Mouse (Mus musculus) embryonic facial prominence, embryonic 15.5 days (tissue): ENCODE results near the gene Hsd17b2. TPM values are rescaled to one million over a fixed set of nuclear protein-coding genes. Genes with fewer than 3 reads are reported as not detected.

Experiments used
- ATAC-seq: fragments of 200-750 bp; cut with Nextera tagmentation; 2 replicates; pipeline ENCODE4 v1.8.0; 2017; ENCODE audit warnings: low read depth, moderate TSS enrichment; ENCODE audit not compliant: insufficient number of reproducible peaks, low FRiP score, low TSS enrichment
- H3K27ac ChIP-seq: fragments of 300-500 bp; sonication (generic); replicated peaks from 2 replicates; pipeline ENCODE4 v1.5.1; 2015; ENCODE audit warnings: mild to moderate bottlenecking, inconsistent platforms
- H3K27me3 ChIP-seq: fragments of 300-500 bp; sonication (generic); 2 replicates; pipeline ENCODE4 v1.6.1; 2015; ENCODE audit warnings: inconsistent platforms
- H3K36me3 ChIP-seq: fragments of 300-500 bp; sonication (generic); 2 replicates; pipeline ENCODE4 v1.6.1; 2015; ENCODE audit warnings: mild to moderate bottlenecking, inconsistent platforms
- H3K4me1 ChIP-seq: fragments of 300-500 bp; sonication (generic); 2 replicates; pipeline ENCODE4 v1.6.1; 2015; ENCODE audit warnings: inconsistent platforms
- H3K4me2 ChIP-seq: fragments of 300-500 bp; sonication (generic); replicated peaks from 2 replicates; pipeline ENCODE4 v1.6.1; 2015; ENCODE audit warnings: mild to moderate bottlenecking, inconsistent platforms
- H3K4me3 ChIP-seq: fragments of 300-500 bp; sonication (generic); replicated peaks from 2 replicates; pipeline ENCODE4 v1.5.1; 2015; ENCODE audit warnings: mild to moderate bottlenecking, inconsistent platforms
- H3K9ac ChIP-seq: fragments of 300-500 bp; sonication (generic); 2 replicates; pipeline ENCODE4 v1.6.1; 2015; ENCODE audit warnings: inconsistent platforms
- H3K9me3 ChIP-seq: fragments of 300-500 bp; sonication (generic); replicated peaks from 2 replicates; pipeline ENCODE4 v1.6.1; 2016; ENCODE audit warnings: inconsistent platforms
- WGBS: fragments of 180-500 bp; shearing (Covaris S2); methylation state at CpG from one replicate; pipeline ENCODE4 v1.1.7; 2015; 5-methylcytosine and 5-hydroxymethylcytosine counted together
- polyA plus RNA-seq: library from polyadenylated mRNA; unstranded; fragments of >200 nt; fragmentation: Nextera tagmentation; extraction: Ambion mirVana; gene quantifications from 2 replicates; pipeline ENCODE4 v1.2.1, GENCODE M21; 2015

Hsd17b2 gene
- polyA plus RNA-seq, 1 experiment from 2014 or later, result 6.6 TPM

DNA sequence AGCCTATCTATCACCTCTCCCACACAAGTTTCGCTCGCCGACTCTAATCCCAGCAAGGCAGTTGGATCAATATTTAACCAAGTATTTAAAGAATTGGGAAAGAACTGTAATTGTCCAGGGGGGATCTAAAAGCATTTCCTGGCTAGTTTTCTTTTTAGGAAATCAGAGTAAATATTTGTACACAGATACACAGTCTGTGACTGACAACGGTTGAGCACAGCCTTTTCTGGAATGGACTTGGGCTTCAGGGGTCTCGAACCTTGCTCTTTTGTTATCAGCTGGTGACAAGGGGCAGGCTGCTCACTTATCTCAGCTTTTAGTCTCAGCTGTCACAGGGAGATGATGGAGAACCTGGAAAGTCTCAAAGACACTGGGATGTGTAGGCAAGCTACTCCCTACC is 44.9 kb downstream of the Hsd17b2 start:
- no peak overlapping the region for H3K4me3 ChIP-seq
- 90% methylated on average over 5 of the region's 5 CpGs for WGBS
- H3K9ac ChIP-seq, result no peak overlapping the region
- no peaks in the 10 kb centered on the region for H3K27me3 ChIP-seq
- H3K36me3 ChIP-seq, result no peaks in the 10 kb centered on the region
- no peak overlapping the region for H3K4me2 ChIP-seq
- no peak for ATAC-seq
- no peak overlapping the region for H3K27ac ChIP-seq
- H3K4me1 ChIP-seq, result peaks cover 4% of the 10 kb centered on the region; the same call in 1 of the 2 replicates
- no peaks in the 10 kb centered on the region for H3K9me3 ChIP-seq

DNA sequence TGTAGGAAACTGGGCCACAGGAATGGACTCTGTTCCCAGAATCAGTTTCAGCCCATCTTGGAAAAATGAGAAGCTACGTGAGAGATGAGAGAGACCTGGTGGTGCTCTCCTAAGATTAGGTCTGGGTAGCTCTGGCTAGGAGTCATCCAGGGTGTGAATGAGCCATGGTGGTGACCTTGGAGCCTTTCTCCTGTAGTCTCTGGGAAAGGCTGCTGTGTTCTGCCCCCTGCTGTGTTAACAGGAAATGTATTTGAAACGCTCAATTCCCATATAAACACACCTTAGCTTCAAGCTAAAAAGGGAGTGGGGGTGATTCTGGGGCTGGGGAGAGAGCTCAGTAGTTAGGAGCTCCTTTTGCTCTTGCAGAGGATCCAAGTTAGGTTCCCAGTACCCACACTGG is 45.7 kb downstream of the Hsd17b2 start:
- Histone ChIP-seq H3K4me3 (no peak overlapping the region), H3K4me2 (no peak overlapping the region), H3K27me3 (no peaks in the 10 kb centered on the region), H3K9ac (no peak overlapping the region), H3K9me3 (no peaks in the 10 kb centered on the region), H3K4me1 (peaks cover 4% of the 10 kb centered on the region; the same call in 1 of the 2 replicates), H3K36me3 (no peaks in the 10 kb centered on the region), H3K27ac (no peak overlapping the region)
- ATAC-seq, result no peak
- WGBS, result 31% methylated on average over 2 of the region's 2 CpGs

- no peak for ATAC-seq
- Histone ChIP-seq H3K4me2 (no peak overlapping the region), H3K9me3 (no peaks in the 10 kb centered on the region), H3K9ac (no peak overlapping the region), H3K36me3 (no peaks in the 10 kb centered on the region), H3K4me3 (no peak overlapping the region), H3K4me1 (no peaks in the 10 kb centered on the region), H3K27ac (no peak overlapping the region), H3K27me3 (no peaks in the 10 kb centered on the region)
- WGBS, result 81% methylated on average over 9 of the region's 9 CpGs
These were observed 46.4 kb downstream of the Hsd17b2 start for GRCm38 (mm10) chr8:117747886-117748730.

DNA sequence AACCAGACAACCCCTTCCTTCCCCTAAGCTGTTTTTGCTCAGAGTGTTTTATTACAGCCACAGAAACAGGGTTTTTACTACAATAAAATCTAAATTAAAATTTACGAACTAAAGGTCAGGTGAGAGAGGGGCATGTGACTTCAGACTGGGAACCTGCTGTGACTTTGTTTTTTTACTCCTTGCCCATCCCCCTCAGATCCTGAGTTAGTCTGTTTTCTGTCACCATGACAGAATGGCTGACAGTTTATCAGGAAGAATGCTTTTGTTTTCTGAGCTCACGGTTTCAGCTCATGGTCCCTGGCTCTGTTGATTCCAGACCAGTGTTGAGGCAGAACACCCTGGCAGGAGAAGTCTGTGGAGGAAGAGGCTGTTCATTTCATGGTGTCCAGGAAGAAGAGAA is 47.7 kb downstream of the Hsd17b2 start:
- Histone ChIP-seq H3K9me3 (no peaks in the 10 kb centered on the region), H3K27me3 (no peaks in the 10 kb centered on the region), H3K4me1 (no peaks in the 10 kb centered on the region), H3K4me2 (no peak overlapping the region), H3K9ac (no peak overlapping the region), H3K27ac (no peak overlapping the region), H3K4me3 (no peak overlapping the region), H3K36me3 (no peaks in the 10 kb centered on the region)
- ATAC-seq, result no peak
- WGBS, result 56% methylated on average over 2 of the region's 2 CpGs

DNA sequence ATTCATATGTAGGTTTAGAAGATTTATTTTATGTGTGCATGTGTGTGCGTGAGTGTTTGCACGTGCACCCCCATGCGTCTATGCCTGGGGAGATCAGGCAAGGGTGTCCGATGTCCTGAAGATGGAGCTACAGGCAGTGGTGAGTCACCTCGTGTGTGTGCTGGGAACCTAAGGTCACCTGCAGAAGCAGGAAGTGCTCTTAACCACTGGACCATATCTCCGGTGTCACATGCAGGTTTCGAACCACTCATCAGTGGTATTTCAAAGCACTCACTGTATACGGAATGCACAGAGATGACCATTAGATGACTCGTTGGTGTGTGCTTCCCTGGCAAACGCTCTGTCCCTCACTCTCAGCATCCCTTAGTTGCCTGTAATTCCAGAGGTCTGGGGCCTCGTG is 56.2 kb downstream of the Hsd17b2 start:
- H3K4me1 ChIP-seq, result no peaks in the 10 kb centered on the region

DNA sequence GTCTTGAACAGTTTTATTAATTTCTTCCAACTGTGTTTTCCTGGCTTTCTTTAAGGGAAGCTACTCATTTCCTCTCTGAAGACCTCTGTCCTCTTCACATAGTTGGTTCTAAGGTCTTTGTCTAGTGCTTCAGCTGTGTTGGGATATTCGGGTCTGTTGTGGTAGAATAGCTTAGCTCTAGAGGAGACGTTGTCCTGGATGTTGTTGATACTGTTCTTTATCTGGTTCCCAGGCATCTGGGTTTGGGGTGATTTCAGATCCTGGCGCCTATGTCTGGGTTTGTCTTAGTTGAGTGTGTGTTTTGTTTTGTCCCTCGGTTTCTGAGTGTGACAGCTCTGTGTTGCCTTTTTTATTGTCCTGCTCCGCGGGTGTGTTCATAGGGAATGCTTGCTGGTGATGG is 61.1 kb downstream of the Hsd17b2 start:
- no peaks in the 10 kb centered on the region for H3K9me3 ChIP-seq
- H3K27ac ChIP-seq, result no peak overlapping the region
- H3K9ac ChIP-seq, result no peak overlapping the region
- H3K4me2 ChIP-seq, result no peak overlapping the region
- H3K4me1 ChIP-seq, result no peaks in the 10 kb centered on the region
- no peaks in the 10 kb centered on the region for H3K27me3 ChIP-seq
- WGBS, result 93% methylated on average over 6 of the region's 6 CpGs
- no peak overlapping the region for H3K4me3 ChIP-seq
- H3K36me3 ChIP-seq, result no peaks in the 10 kb centered on the region
- ATAC-seq, result no peak

More for the DNA sequence above, 56.2 kb downstream of the Hsd17b2 start:
- H3K27ac ChIP-seq, result no peak overlapping the region
- ATAC-seq, result no peak
- no peak overlapping the region for H3K9ac ChIP-seq
- no peaks in the 10 kb centered on the region for H3K9me3 ChIP-seq
- no peaks in the 10 kb centered on the region for H3K36me3 ChIP-seq
- H3K4me3 ChIP-seq, result no peak overlapping the region
- no peak overlapping the region for H3K4me2 ChIP-seq
- 79% methylated on average over 11 of the region's 11 CpGs for WGBS
- no peaks in the 10 kb centered on the region for H3K27me3 ChIP-seq

GRCm38 (mm10) chr8:117764625-117765024 is 62.9 kb downstream of the Hsd17b2 start:
- no peak overlapping the region for H3K4me3 ChIP-seq
- 0 out of 2 replicates have a peak, but pooled peaks have one; percentile 7 for ATAC-seq
- H3K27me3 ChIP-seq, result no peaks in the 10 kb centered on the region
- no peaks in the 10 kb centered on the region for H3K36me3 ChIP-seq
- H3K4me2 ChIP-seq, result no peak overlapping the region
- H3K4me1 ChIP-seq, result no peaks in the 10 kb centered on the region
- H3K9ac ChIP-seq, result no peak overlapping the region
- H3K9me3 ChIP-seq, result no peaks in the 10 kb centered on the region
- 64% methylated on average over 4 of the region's 4 CpGs for WGBS
- no peak overlapping the region for H3K27ac ChIP-seq

DNA sequence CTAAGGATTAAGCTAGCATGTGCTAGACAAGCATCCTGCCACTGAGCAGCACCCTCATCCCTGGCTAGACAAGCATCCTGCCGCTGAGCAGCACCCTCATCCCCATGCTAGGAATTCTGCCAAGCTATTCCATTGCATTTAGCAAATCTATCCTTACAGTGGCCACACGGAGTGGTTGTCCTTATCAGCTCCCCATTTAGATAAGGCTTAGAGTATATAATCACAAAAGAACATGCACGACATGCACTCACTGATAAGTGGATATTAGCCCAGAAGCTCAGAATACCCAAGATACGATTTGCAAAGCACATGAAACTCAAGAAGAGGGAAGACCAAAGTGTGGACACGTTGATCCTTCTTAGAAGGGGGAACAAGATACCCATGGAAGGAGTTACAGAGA is 64.2 kb downstream of the Hsd17b2 start:
- Histone ChIP-seq H3K4me3 (no peak overlapping the region), H3K27ac (no peak overlapping the region), H3K4me2 (no peak overlapping the region), H3K9ac (no peak overlapping the region), H3K9me3 (no peaks in the 10 kb centered on the region), H3K36me3 (no peaks in the 10 kb centered on the region), H3K27me3 (no peaks in the 10 kb centered on the region), H3K4me1 (no peaks in the 10 kb centered on the region)
- no peak for ATAC-seq
- WGBS, result 71% methylated on average over 5 of the region's 5 CpGs

GRCm38 (mm10) chr8:117768971-117769370 is 67.3 kb downstream of the Hsd17b2 start:
- H3K4me2 ChIP-seq, result no peak overlapping the region
- no peak overlapping the region for H3K4me3 ChIP-seq
- WGBS, result 60% methylated on average over 7 of the region's 7 CpGs
- no peak for ATAC-seq
- no peak overlapping the region for H3K9ac ChIP-seq
- no peaks in the 10 kb centered on the region for H3K27me3 ChIP-seq
- H3K4me1 ChIP-seq, result no peaks in the 10 kb centered on the region
- H3K27ac ChIP-seq, result no peak overlapping the region
- no peaks in the 10 kb centered on the region for H3K36me3 ChIP-seq
- no peaks in the 10 kb centered on the region for H3K9me3 ChIP-seq

DNA sequence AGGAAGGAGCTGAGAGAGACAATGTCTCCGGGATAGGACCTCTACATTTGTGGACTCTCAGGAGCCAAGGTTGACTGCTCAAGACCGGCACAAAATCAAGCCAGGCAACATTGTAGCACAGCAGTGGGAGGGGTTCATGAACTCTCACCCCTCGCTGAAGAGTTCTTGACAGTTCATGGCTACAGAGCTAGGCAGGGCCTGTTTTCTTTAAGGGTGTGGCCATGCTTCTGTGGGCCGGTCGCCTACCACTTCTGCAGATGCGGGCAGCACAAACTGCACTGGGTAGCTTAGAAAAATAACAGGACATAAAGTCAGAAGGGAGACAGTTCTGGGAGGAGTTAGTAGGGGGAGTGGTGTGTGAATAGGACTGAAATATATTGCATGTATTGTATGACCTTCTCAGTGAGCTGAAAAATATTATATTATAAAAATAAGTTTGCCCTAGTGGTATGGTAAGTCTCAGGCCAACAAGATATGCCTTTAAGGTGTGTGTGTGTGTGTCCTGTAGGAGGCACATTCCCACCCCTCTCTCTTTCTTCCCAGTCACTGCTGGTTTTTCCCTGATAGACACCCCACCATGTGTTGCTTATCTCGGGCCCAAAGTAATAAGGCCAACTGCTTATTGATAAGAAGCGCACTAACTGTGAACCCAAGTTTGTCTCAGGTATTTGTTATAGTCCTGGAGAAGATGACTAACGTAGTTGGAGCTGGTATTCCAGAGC is 69.6 kb downstream of the Hsd17b2 start:
- Histone ChIP-seq H3K4me3 (no peak overlapping the region), H3K4me2 (no peak overlapping the region), H3K27ac (no peak overlapping the region), H3K36me3 (no peaks in the 10 kb centered on the region), H3K4me1 (no peaks in the 10 kb centered on the region), H3K9me3 (no peaks in the 10 kb centered on the region), H3K9ac (no peak overlapping the region), H3K27me3 (no peaks in the 10 kb centered on the region)
- WGBS, result 75% methylated on average over 9 of the region's 9 CpGs
- ATAC-seq, result no peak

DNA sequence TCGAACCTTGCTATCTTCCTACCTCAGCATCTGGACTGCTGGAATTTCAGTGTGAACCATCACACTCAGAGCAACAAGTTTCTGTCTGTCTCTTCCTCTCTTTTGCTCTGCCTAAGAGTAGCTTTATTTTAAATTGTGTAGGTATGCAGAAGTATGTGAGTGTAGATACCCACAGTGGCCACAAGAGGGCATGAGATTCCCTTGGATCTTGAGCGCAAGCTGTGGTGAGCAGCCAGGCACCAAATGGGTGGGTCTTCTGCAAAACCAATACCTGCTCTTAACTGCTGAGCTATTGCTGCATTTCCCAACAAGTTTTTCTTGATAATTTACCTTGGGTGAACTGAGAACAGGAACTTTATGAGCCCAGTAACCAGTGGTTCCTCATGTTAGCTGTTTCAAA is 70.4 kb downstream of the Hsd17b2 start:
- no peak overlapping the region for H3K27ac ChIP-seq
- ATAC-seq, result no peak
- 58% methylated on average over 2 of the region's 2 CpGs for WGBS
- H3K4me3 ChIP-seq, result no peak overlapping the region
- H3K9me3 ChIP-seq, result no peaks in the 10 kb centered on the region
- no peaks in the 10 kb centered on the region for H3K36me3 ChIP-seq
- H3K4me2 ChIP-seq, result no peak overlapping the region
- H3K4me1 ChIP-seq, result no peaks in the 10 kb centered on the region
- no peak overlapping the region for H3K9ac ChIP-seq
- H3K27me3 ChIP-seq, result no peaks in the 10 kb centered on the region
